Mouse (Mus musculus) CH12.LX (cell line): ENCODE measurements at regions not wholly inside any gene's neighbourhood (a gene's known extent, or its start where the extent isn't known, plus 50 kb on each side); places are given as distances from the start of the nearest gene placed in this dataset.

Experiments used
- DNase-seq: peaks from one replicate; pipeline ENCODE4 v3.0.0-alpha.2; 2013; ENCODE audit errors: extremely low read depth
- H3K27ac ChIP-seq: 2 replicates; pipeline ENCODE4 v1.5.1; 2012; ENCODE audit warnings: low read depth, mild to moderate bottlenecking, control low read depth, moderate library complexity; ENCODE audit not compliant: insufficient read depth
- H3K27me3 ChIP-seq: replicated peaks from 2 replicates; pipeline ENCODE3; 2012; ENCODE audit warnings: inconsistent platforms
- H3K36me3 ChIP-seq, 2 experiments: replicated peaks in 1 of 2; 2 replicates each; pipeline versions ENCODE3 to v1.6.1; 2012; ENCODE audit warnings: inconsistent platforms in 1 of 2, low read length in 1 of 2, mild to moderate bottlenecking in 1 of 2, mixed read lengths in 1 of 2, moderate library complexity in 1 of 2; ENCODE audit not compliant: control insufficient read depth in 1 of 2, insufficient read depth in 1 of 2
- H3K4me1 ChIP-seq, 2 experiments: 2 replicates each; pipeline ENCODE4 v1.6.1; 2012; ENCODE audit warnings: inconsistent platforms in 1 of 2, moderate library complexity in 1 of 2; ENCODE audit not compliant: insufficient read depth in 2 of 2, control insufficient read depth in 1 of 2
- H3K4me2 ChIP-seq: 2 replicates; pipeline ENCODE4 v1.6.1; 2012; ENCODE audit warnings: low read depth, mild to moderate bottlenecking, control low read depth; ENCODE audit not compliant: poor library complexity, insufficient read depth, severe bottlenecking
- H3K4me3 ChIP-seq, 3 experiments: fragments of 150-350 bp in 1 of 3; sonication (generic) in 1 of 3; replicated peaks in 1 of 3; 2 replicates each; pipeline versions ENCODE3 to v1.5.1; 2011 to 2012; ENCODE audit warnings: low read depth in 2 of 3, low read length in 2 of 3, mild to moderate bottlenecking in 2 of 3, moderate library complexity in 2 of 3, control low read depth in 1 of 3, improper control_type of control experiment in 1 of 3, inconsistent platforms in 1 of 3, mixed read lengths in 1 of 3; ENCODE audit not compliant: poor library complexity in 1 of 3
- H3K79me2 ChIP-seq: replicated peaks from 2 replicates; pipeline ENCODE4 v1.6.1; 2012; ENCODE audit warnings: mild to moderate bottlenecking, moderate library complexity; ENCODE audit not compliant: control insufficient read depth, poor library complexity, insufficient read depth, severe bottlenecking; ENCODE audit errors: extremely low read depth
- H3K9ac ChIP-seq: 2 replicates; pipeline ENCODE4 v1.6.1; 2012; ENCODE audit warnings: low read depth, mild to moderate bottlenecking, control low read depth, moderate library complexity; ENCODE audit not compliant: insufficient read depth
- H3K9me3 ChIP-seq: replicated peaks from 2 replicates; pipeline ENCODE3; 2012; ENCODE audit warnings: low read length, inconsistent platforms, mixed read lengths
- CHD1 ChIP-seq: IDR thresholded peaks from 2 replicates; pipeline ENCODE4 v1.6.1; 2012; ENCODE audit warnings: low read depth, low read length, improper control_type of control experiment, inconsistent platforms
- CHD2 ChIP-seq: IDR thresholded peaks from 2 replicates; pipeline ENCODE4 v1.6.1; 2011; ENCODE audit warnings: low read length, improper control_type of control experiment
- CTCF ChIP-seq, 2 experiments: IDR thresholded peaks in 1 of 2; conservative IDR thresholded peaks in 1 of 2; 2 replicates each; pipeline ENCODE4 v1.5.1; 2011 to 2012; ENCODE audit warnings: low read depth in 2 of 2, low read length in 2 of 2, improper control_type of control experiment in 1 of 2, inconsistent platforms in 1 of 2, mild to moderate bottlenecking in 1 of 2, moderate library complexity in 1 of 2
- ELF1 ChIP-seq: IDR thresholded peaks from 2 replicates; pipeline ENCODE4 v1.6.1; 2014; ENCODE audit warnings: low read depth, mild to moderate bottlenecking, inconsistent platforms, low read length, improper control_type of control experiment
- HCFC1 ChIP-seq: IDR thresholded peaks from 2 replicates; pipeline ENCODE4 v1.6.1; 2012; ENCODE audit warnings: low read depth, mild to moderate bottlenecking, inconsistent platforms, low read length, improper control_type of control experiment
- JUND ChIP-seq: conservative IDR thresholded peaks from 2 replicates; pipeline ENCODE4 v1.6.1; 2011; ENCODE audit warnings: low read depth, low read length, improper control_type of control experiment
- KAT2A ChIP-seq: IDR thresholded peaks from 2 replicates; pipeline ENCODE4 v1.6.1; 2012; ENCODE audit warnings: low read length, improper control_type of control experiment, inconsistent platforms; ENCODE audit not compliant: insufficient replicate concordance
- MAFK ChIP-seq: IDR thresholded peaks from 2 replicates; pipeline ENCODE4 v1.6.1; 2011; ENCODE audit warnings: low read length, improper control_type of control experiment; ENCODE audit not compliant: insufficient replicate concordance
- MAX ChIP-seq: IDR thresholded peaks from 2 replicates; pipeline ENCODE4 v1.6.1; 2011; ENCODE audit warnings: low read length, improper control_type of control experiment
- MEF2A ChIP-seq: IDR thresholded peaks from 2 replicates; pipeline ENCODE4 v1.6.1; 2014; ENCODE audit warnings: low read depth, mild to moderate bottlenecking, inconsistent platforms, low read length, improper control_type of control experiment, borderline replicate concordance
- MYC ChIP-seq: IDR thresholded peaks from 2 replicates; pipeline ENCODE4 v1.6.1; 2011; ENCODE audit warnings: low read depth, mild to moderate bottlenecking, improper control_type of control experiment, low read length
- NELFE ChIP-seq: IDR thresholded peaks from 2 replicates; pipeline ENCODE4 v1.6.1; 2011; ENCODE audit warnings: low read depth, low read length, improper control_type of control experiment
- NRF1 ChIP-seq: IDR thresholded peaks from 2 replicates; pipeline ENCODE4 v1.6.1; 2014; ENCODE audit warnings: low read depth, mild to moderate bottlenecking, inconsistent platforms, low read length, improper control_type of control experiment, moderate library complexity
- POLR2A ChIP-seq: IDR thresholded peaks from 2 replicates; pipeline ENCODE4 v1.6.1; 2011; ENCODE audit warnings: low read depth, mild to moderate bottlenecking, improper control_type of control experiment, low read length
- RAD21 ChIP-seq: IDR thresholded peaks from 2 replicates; pipeline ENCODE4 v1.6.1; 2011; ENCODE audit warnings: low read depth, mild to moderate bottlenecking, low read length, improper control_type of control experiment, moderate library complexity
- RCOR1 ChIP-seq: conservative IDR thresholded peaks from 2 replicates; pipeline ENCODE4 v1.6.1; 2012; ENCODE audit warnings: low read depth, mild to moderate bottlenecking, inconsistent platforms, low read length, improper control_type of control experiment
- SIN3A ChIP-seq: IDR thresholded peaks from 2 replicates; pipeline ENCODE4 v1.6.1; 2012; ENCODE audit warnings: low read length, improper control_type of control experiment, inconsistent platforms
- SMC3 ChIP-seq: IDR thresholded peaks from 2 replicates; pipeline ENCODE4 v1.6.1; 2011; ENCODE audit warnings: low read depth, low read length, improper control_type of control experiment
- USF2 ChIP-seq: conservative IDR thresholded peaks from 2 replicates; pipeline ENCODE4 v1.6.1; 2011; ENCODE audit warnings: low read depth, low read length, improper control_type of control experiment
- ZNF384 ChIP-seq: IDR thresholded peaks from 2 replicates; pipeline ENCODE4 v1.6.1; 2012; ENCODE audit warnings: low read depth, low read length, improper control_type of control experiment, inconsistent platforms
- dilution Hi-C: fragments of 300-500 bp; cut with MboI; formaldehyde crosslinking; loops from 2 replicates; pipeline ENCODE4 v1.14.3; 2020; ENCODE audit warnings: low sequenced_read_pairs; ENCODE audit not compliant: extremely low pct_unique_long_range_greater_than_20kb, extremely low pct_ligation_motif_present
- in situ Hi-C: fragments of 300-500 bp; cut with MboI; formaldehyde crosslinking; loops from 3 replicates; pipeline ENCODE4 v1.14.3; 2019; ENCODE audit warnings: low sequenced_read_pairs, low pct_ligation_motif_present, low pct_unique_long_range_greater_than_20kb, mixed read lengths

DNA sequence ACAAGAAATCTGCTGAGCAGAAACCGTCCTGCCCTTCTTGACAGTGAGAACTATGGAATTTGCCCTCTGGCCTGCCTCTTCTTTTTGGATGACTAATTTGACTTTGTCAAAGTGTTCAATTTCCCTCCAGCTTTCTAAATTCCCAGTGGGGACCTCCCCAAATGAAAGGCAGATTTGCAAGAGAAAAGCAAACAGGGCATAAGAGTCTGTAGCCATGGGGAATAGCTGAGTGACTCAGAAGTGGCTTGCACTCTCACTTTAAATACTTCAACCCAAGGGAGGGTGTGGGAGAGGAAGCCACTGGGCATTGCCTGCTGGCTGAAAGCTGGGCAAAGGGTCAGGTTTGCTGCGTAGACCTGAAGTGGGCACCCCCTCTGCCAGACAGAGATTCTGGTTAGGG is 220.7 kb upstream of the Prok2 start:
- dilution Hi-C loops, result no loop called here
- DNase-seq, result no peak
- Histone ChIP-seq H3K79me2 (no peaks in the 10 kb centered on the region), H3K9me3 (peaks cover 6% of the 10 kb centered on the region), H3K4me2 (no peak overlapping the region), H3K4me3 (no peak overlapping the region), H3K9ac (no peak overlapping the region), H3K27me3 (no peaks in the 10 kb centered on the region), H3K36me3 (no peaks in the 10 kb centered on the region), H3K27ac (no peak overlapping the region), H3K4me1 (peaks cover 3 to 35% of the 10 kb centered on the region in 2 experiments; a peak in 2 of 4 replicates)
- TF ChIP-seq MAFK (no peak), CTCF (conservative IDR thresholded peaks at IDR 0.05 in 1 of 2, IDR thresholded peaks at IDR 0.05 in 1 of 2; ENCODE audit: low read depth in 2 of 2, low read length in 2 of 2) (no peak), MEF2A (no peak), CHD1 (no peak), CHD2 (no peak), USF2 (no peak), RCOR1 (no peak), KAT2A (no peak), HCFC1 (no peak)
- in situ Hi-C loops, result no loop called here

DNA sequence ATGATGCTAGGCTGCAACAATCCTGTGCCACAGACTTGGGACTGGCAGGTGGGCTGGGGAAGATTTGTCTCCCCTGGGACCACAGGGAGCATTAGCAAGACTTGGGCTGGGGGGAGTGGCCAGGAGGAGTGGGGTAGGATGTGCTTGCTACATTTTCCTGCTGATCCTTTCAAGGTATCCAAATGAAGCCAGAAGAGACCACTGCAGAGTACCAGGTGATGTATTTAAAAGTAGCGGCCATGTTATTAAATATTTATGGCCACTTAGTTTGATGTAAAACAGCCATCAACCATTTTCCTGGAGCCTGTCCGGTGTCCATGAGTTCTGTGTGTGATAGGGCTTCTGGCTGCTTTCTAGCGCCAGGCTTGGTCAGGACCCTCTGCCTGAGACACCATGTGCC is 220.3 kb upstream of the Prok2 start:
- Histone ChIP-seq H3K4me1 (peaks cover 3 to 35% of the 10 kb centered on the region in 2 experiments; a peak in 2 of 4 replicates), H3K9ac (no peak overlapping the region)
- no peak for TF ChIP-seq HCFC1
- no peak for TF ChIP-seq RCOR1
- no peak for TF ChIP-seq SMC3
- no peak for TF ChIP-seq MYC
- TF ChIP-seq ZNF384, result no peak
- no peak for TF ChIP-seq ELF1
- TF ChIP-seq NELFE, result no peak
- TF ChIP-seq CTCF (conservative IDR thresholded peaks at IDR 0.05 in 1 of 2, IDR thresholded peaks at IDR 0.05 in 1 of 2; ENCODE audit: low read depth in 2 of 2, low read length in 2 of 2), result no peak
- no peak for TF ChIP-seq CHD2
- no peak for TF ChIP-seq RAD21
- no peak for TF ChIP-seq JUND
- no peak for TF ChIP-seq MAX
- TF ChIP-seq SIN3A, result no peak
- TF ChIP-seq POLR2A, result no peak
- TF ChIP-seq NRF1, result no peak
- TF ChIP-seq MAFK, result no peak
- TF ChIP-seq, all 38 proteins: peak for 0
- in situ Hi-C loops, result no loop called here
- Histone ChIP-seq H3K27ac (no peak overlapping the region), H3K36me3 (no peaks in the 10 kb centered on the region), H3K79me2 (no peaks in the 10 kb centered on the region), H3K27me3 (no peaks in the 10 kb centered on the region), H3K9me3 (peaks cover 6% of the 10 kb centered on the region), H3K4me3 (no peak overlapping the region), H3K4me2 (no peak overlapping the region)
- dilution Hi-C loops, result no loop called here
- no peak for DNase-seq
